ENCODE assay signal across 18 mouse cellular contexts in the genomic region with DNA sequence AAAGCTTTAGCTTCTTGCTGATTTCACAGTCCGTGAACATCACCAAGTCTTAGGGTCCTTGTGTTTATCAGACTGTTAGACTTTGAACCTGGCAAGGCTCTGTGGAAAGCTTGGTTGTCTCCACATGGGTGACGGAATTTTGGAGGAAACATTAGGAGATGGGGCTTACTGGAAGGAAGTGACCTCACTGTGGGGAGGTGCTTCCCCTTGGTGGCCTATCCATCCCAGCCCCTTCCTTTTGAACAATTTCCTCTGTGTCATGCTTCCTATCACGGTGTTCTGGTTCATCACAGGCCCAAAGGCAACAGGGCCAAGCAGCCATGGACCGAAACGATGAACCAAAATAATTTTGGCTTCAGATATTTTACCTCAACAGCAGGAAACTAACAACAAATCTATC. TPM values are rescaled to one million over a fixed set of nuclear protein-coding genes. Genes with fewer than 3 reads are reported as not detected.
A peak's percentile ranks its signal among the peaks of the same experiment; 100 is the strongest.
DNase-seq lines count a peak whose midpoint lies in the region; ATAC-seq and TF ChIP-seq lines count a peak whose summit lies in the region.
"Had no signal": no experiment of that assay in that cellular context is flagged by ENCODE, and none has a peak within 500 bp of the region (broad histone marks: within the 10 kb centered on the region; RNA-seq: fewer than 3 reads in every experiment).

No protein-coding gene starts in this region.

- no peak overlapping the region for H3K9ac ChIP-seq in hindbrain, embryonic 13.5 days
- H3K9ac ChIP-seq: limb, embryonic 15.5 days; lung, embryonic 15.5 days; neural tube, embryonic 13.5 days had no signal

- no peak for ATAC-seq in hindbrain, embryonic 13.5 days (ENCODE audit: low FRiP score)
- ATAC-seq in granulocyte monocyte progenitor cell, adult 5-6 weeks (replicated peaks; ENCODE audit: poor library complexity, severe bottlenecking), result peak; percentile 45; the same call in 1 of the 2 replicates
- ATAC-seq: Patski had no signal

- no peaks in the 10 kb centered on the region for H3K9me3 ChIP-seq in hindbrain, embryonic 13.5 days
- peaks cover 17% of the 10 kb centered on the region; the same call in 1 of the 2 replicates for H3K9me3 ChIP-seq in hindbrain, embryonic 10.5 days
- H3K9me3 ChIP-seq: limb, embryonic 15.5 days; lung, embryonic 15.5 days; neural tube, embryonic 13.5 days had no signal

- H3K36me3 ChIP-seq in hindbrain, embryonic 13.5 days, result peaks cover 29% of the 10 kb centered on the region
- H3K36me3 ChIP-seq in hindbrain, embryonic 10.5 days, result peaks cover 98% of the 10 kb centered on the region

- no peak overlapping the region for H3K4me2 ChIP-seq in hindbrain, embryonic 13.5 days
- H3K4me2 ChIP-seq: limb, embryonic 15.5 days; lung, embryonic 15.5 days; neural tube, embryonic 13.5 days had no signal

- H3K27ac ChIP-seq in gastrocnemius, adult 2 months, result peak overlapping the region; percentile 51
- H3K27ac ChIP-seq in hindbrain, embryonic 13.5 days, result 0 out of 2 replicates have a peak overlapping the region, but pooled peaks have one; percentile 12
- H3K27ac ChIP-seq in hindbrain, embryonic 10.5 days, result no peak overlapping the region
- H3K27ac ChIP-seq: limb, embryonic 15.5 days; lung, embryonic 15.5 days; neural tube, embryonic 13.5 days had no signal

- WGBS in hindbrain, embryonic 13.5 days, result 89% methylated on average over 5 of the region's 5 CpGs
- WGBS in hindbrain, embryonic 10.5 days, result 91% methylated on average over 5 of the region's 5 CpGs

- TF ChIP-seq CTCF in gastrocnemius, adult 2 months (IDR thresholded peaks at IDR 0.05), result no peak

- no peak overlapping the region; the same call in 1 of the 2 replicates for H3K4me3 ChIP-seq in gastrocnemius, adult 2 months
- no peak overlapping the region for H3K4me3 ChIP-seq in hindbrain, embryonic 13.5 days
- H3K4me3 ChIP-seq in hindbrain, embryonic 10.5 days, result no peak overlapping the region
- H3K4me3 ChIP-seq: limb, embryonic 15.5 days; lung, embryonic 15.5 days; neural tube, embryonic 13.5 days had no signal

- H3K27me3 ChIP-seq in hindbrain, embryonic 13.5 days, result no peaks in the 10 kb centered on the region
- no peaks in the 10 kb centered on the region for H3K27me3 ChIP-seq in hindbrain, embryonic 10.5 days (ENCODE audit: insufficient read depth, poor library complexity, severe bottlenecking)
- H3K27me3 ChIP-seq: limb, embryonic 15.5 days; lung, embryonic 15.5 days; neural tube, embryonic 13.5 days; Patski had no signal

- DNase-seq in gastrocnemius, adult 2 months, result no peak
- DNase-seq in gastrocnemius, adult 8-10 months (ENCODE audit: low spot score in 2 of 2), result no peak
- DNase-seq in hindbrain, embryonic 10.5 days (ENCODE audit: low spot score), result no peak
- peak; percentile 39 to 48 for DNase-seq in B cell, adult 2 months
- no peak for DNase-seq in ovary, postnatal 36 days (ENCODE audit: low spot score)
- DNase-seq in urinary bladder, postnatal 25 days (ENCODE audit: low spot score), result no peak
- DNase-seq: cerebellum, adult 8-10 months; gastrocnemius, postnatal 14 days; heart, postnatal 36 days; kidney, adult 8-10 months; right cerebral cortex, postnatal 25 days; thymus, postnatal 25 days had no signal

- intact Hi-C loops in gastrocnemius, adult 2 months (cut with DNase I), result no loop called here

- peaks cover 50% of the 10 kb centered on the region for H3K4me1 ChIP-seq in hindbrain, embryonic 13.5 days (replicated peaks)
- H3K4me1 ChIP-seq in hindbrain, embryonic 10.5 days (replicated peaks), result peaks cover 34% of the 10 kb centered on the region

RNA-seq across cellular contexts. Expression of gene Cnn3, which starts 16.0 kb away (rescaled TPM):
- 10 to 100 TPM; 16.5 to 28.2 TPM for total RNA-seq in gastrocnemius, adult 2 months (2021)
- total RNA-seq in gastrocnemius, adult 8-10 months (2022), result 10 to 100 TPM in 3 of 4 experiments, 1 to 10 TPM in 1; 8.6 to 14.3 (median 11.1) TPM
- polyA plus RNA-seq in hindbrain, embryonic 13.5 days (2015; fragmentation: Nextera tagmentation; extraction: Ambion mirVana), result 633 and 654 TPM in 2 replicates
- 918 and 954 TPM in 2 replicates for polyA plus RNA-seq in hindbrain, embryonic 10.5 days (2016; fragmentation: Nextera tagmentation; extraction: Ambion mirVana)
- 34.5 and 37.7 TPM in 2 replicates for total RNA-seq in granulocyte monocyte progenitor cell, adult 5-6 weeks (2014; fragmentation: Nextera tagmentation)
- 24.6 and 28.0 TPM in 2 replicates for total RNA-seq in granulocyte monocyte progenitor cell, adult 5-6 weeks (2017)

Comparison
In these comparisons a context has a peak if more than half of its experiments do, and no peak if none do; other contexts are left out.
1. DNase-seq: peak in B cell, adult 2 months (2 of 2); none in gastrocnemius, adult 2 months (single experiment), gastrocnemius, adult 8-10 months (0 of 2), hindbrain, embryonic 10.5 days (single experiment), ovary, postnatal 36 days (single experiment) and urinary bladder, postnatal 25 days (single experiment).